Mouse (Mus musculus) urinary bladder, postnatal 0 days (tissue): Measurements from ENCODE around the gene Olfr980. TPM values are rescaled to one million over a fixed set of nuclear protein-coding genes. Genes with fewer than 3 reads are reported as not detected.

Experiments
- polyA plus RNA-seq: library from polyadenylated mRNA; unstranded; fragments of >200 nt; fragmentation: Nextera tagmentation; extraction: Ambion mirVana; gene quantifications from 2 replicates; pipeline ENCODE4 v1.2.1, GENCODE M21; 2015

Gene Olfr980
- not detected in 2 replicates for polyA plus RNA-seq

DNA sequence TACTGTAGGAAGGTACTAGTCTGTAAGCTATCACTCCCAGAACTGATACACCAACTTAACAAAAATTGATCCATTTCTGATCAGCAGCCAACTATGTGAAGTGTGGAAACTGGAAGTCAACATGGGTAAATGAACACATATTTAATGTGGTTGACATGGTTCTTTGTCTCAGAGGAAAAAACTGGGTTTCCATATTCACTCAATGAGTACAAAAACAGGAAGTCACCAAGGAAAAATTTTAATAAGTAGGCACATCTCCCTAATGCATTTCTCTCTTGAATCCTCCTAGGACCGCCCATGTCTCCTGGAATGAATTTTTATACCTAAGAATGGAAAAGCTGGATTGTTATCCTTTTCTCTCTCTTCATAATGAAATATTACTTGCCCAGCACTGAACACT lies at the start of gene Olfr980:
Olfr980 (minus strand) TSS at position 101 of the 400 bp plus-strand sequence.

DNA sequence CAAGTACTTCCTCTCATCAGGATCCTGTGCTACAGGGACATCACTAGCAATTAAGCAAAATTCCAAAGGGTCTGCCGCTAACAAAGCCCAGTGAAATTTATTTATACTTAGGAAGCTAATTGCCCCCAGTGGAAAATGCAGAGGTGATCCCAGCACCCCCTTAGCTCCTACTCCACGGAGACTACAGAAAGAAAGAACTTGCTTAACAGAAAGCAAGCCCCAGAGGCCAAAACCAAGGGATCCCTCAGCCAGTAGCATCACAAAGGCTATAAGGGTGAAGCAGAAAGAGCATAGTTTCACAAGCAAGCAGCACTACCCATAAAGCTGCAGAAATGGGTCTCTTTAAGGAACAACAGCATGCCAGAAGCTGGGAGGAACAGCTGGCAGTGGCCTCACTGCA lies 11.8 kb upstream of the Olfr980 start, which contains the start of gene Olfr981:
Olfr981 (plus strand) TSS at position 301 of the 400 bp plus-strand sequence.

DNA sequence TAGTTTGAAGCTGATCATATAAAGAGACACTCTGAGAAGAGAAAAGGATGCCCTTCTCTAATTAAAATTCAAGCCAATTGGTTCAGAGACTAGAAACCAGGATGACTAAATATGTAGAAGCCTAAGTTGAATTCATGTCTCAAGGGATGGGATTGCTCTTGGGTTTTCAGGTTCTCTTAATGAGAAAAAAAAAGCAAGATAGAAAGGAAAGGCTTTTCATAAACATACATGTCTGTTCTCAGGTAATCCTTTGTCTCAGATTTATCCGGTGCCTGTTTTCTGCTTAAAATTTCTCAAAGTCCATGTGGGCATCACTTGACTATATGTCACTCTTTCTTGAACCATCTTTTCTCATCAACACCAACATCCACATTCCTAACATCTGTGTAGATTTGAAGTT lies 6.0 kb downstream of the Olfr980 start, which contains the start of gene Olfr979:
Olfr979 (minus strand) TSS at position 101 of the 400 bp plus-strand sequence.

DNA sequence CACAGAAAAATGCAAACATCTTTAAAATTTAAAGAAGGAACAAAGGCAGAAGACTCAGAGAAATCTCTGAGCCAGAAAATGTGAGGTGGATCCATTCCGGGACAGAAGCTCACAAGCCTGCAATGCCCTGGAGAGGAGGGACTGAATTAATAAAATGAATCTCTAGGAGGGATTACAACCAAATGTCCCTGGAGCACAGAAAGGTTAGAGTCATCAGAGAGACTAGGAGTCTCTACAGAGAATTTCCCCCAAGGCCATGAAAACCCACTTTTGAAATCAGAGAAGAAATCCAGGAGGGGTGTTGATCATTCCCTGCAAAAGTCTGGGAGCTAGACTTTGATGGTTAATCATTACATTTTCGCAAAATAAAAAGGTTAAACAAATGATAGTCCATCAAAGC lies 17.6 kb downstream of the Olfr980 start, which contains the start of gene Olfr978:
Olfr978 (plus strand) TSS at position 301 of the 400 bp plus-strand sequence.

DNA sequence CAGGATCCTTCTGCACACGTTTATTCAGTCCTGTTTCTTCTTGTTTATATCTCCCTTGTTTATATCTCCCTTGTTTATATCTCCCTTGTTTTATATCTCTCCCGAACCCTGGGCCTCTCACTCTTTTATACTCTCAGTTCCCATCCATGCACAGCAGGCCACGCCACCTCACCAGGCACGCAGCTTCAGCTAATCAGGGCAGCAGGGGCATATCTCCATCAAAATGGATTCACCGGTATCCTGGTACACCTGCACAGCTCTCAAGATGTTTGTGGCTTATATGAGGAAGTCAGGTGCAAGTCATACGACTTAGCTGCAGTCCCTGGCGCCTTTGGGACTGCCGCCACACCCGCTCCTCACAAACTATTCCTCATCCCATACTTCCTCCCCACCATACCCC lies 48.3 kb downstream of the Olfr980 start, which contains the start of gene Olfr976:
Olfr976 (minus strand) TSS at position 101 of the 400 bp plus-strand sequence.

Other genes with a start within 250 kb of the Olfr980 start
- not detected in 2 replicates for gene Olfr968, start 226.3 kb downstream of the Olfr980 start, polyA plus RNA-seq
- not detected in 2 replicates for gene Olfr969, start 218.6 kb downstream of the Olfr980 start, polyA plus RNA-seq
- gene Olfr970, start 200.7 kb downstream of the Olfr980 start, polyA plus RNA-seq = not detected in 2 replicates
- gene Olfr971, start 172.7 kb downstream of the Olfr980 start, polyA plus RNA-seq = not detected in 2 replicates
- not detected in 2 replicates for gene Olfr972, start 143.2 kb downstream of the Olfr980 start, polyA plus RNA-seq
- gene Olfr229, start 102.2 kb downstream of the Olfr980 start, polyA plus RNA-seq = not detected in 2 replicates
- not detected in 2 replicates for gene Olfr974, start 72.1 kb downstream of the Olfr980 start, polyA plus RNA-seq
- not detected in 2 replicates for gene Olfr975, start 57.5 kb downstream of the Olfr980 start, polyA plus RNA-seq
- gene Olfr976, start 48.4 kb downstream of the Olfr980 start, polyA plus RNA-seq = not detected in 2 replicates
- not detected in 2 replicates for gene Olfr978, start 17.5 kb downstream of the Olfr980 start, polyA plus RNA-seq
- not detected in 2 replicates for gene Olfr979, start 6.1 kb downstream of the Olfr980 start, polyA plus RNA-seq
- gene Olfr981, start 11.9 kb upstream of the Olfr980 start, polyA plus RNA-seq = not detected in 2 replicates
- gene Olfr982, start 64.2 kb upstream of the Olfr980 start, polyA plus RNA-seq = not detected in 2 replicates
- not detected in 2 replicates for gene Olfr983, start 84.0 kb upstream of the Olfr980 start, polyA plus RNA-seq
- gene Olfr984, start 104.6 kb upstream of the Olfr980 start, polyA plus RNA-seq = not detected in 2 replicates
- gene Olfr985, start 120.6 kb upstream of the Olfr980 start, polyA plus RNA-seq = not detected in 2 replicates
- not detected in 2 replicates for gene Tmem225, start 138.5 kb upstream of the Olfr980 start, polyA plus RNA-seq
- gene Olfr986, start 171.3 kb upstream of the Olfr980 start, polyA plus RNA-seq = not detected in 2 replicates
- 2.4 and 2.5 TPM in 2 replicates for gene Zfp202, start 182.7 kb upstream of the Olfr980 start, polyA plus RNA-seq